Mouse (Mus musculus): ENCODE results near the gene Mtmr4.
A peak's percentile ranks its signal among the peaks of the same experiment; 100 is the strongest.

Gene Mtmr4

GRCm38 (mm10) chr11:87615551-87615950, 23.6 kb downstream of the Mtmr4 start:
- no peak for DNase-seq (ENCODE audit: low spot score in 2 of 2)

GRCm38 (mm10) chr11:87615952-87616351, 24.0 kb downstream of the Mtmr4 start:
- DNase-seq (ENCODE audit: low spot score in 2 of 2) = no peak

- no peak for DNase-seq (ENCODE audit: low spot score in 2 of 2)
Observed at GRCm38 (mm10) chr11:87616790-87617474, 25.0 kb downstream of the Mtmr4 start, which contains the start of gene Hsf5. TSS of gene Hsf5 (plus strand) at chr11:87617164.

- no peak for DNase-seq (ENCODE audit: low spot score in 2 of 2)
Observed at GRCm38 (mm10) chr11:87617606-87618005, 25.6 kb downstream of the Mtmr4 start.

GRCm38 (mm10) chr11:87623160-87623559, 31.2 kb downstream of the Mtmr4 start:
- no peak for DNase-seq (ENCODE audit: low spot score in 2 of 2)

- DNase-seq (ENCODE audit: low spot score in 2 of 2) = peak in 1 of 2 experiments; percentile 36
Observed at GRCm38 (mm10) chr11:87629859-87630258, 37.9 kb downstream of the Mtmr4 start.

- DNase-seq (ENCODE audit: low spot score in 2 of 2) = no peak
Observed at GRCm38 (mm10) chr11:87638793-87639192, 46.8 kb downstream of the Mtmr4 start.

GRCm38 (mm10) chr11:87639206-87639605, 47.2 kb downstream of the Mtmr4 start:
- DNase-seq (ENCODE audit: low spot score in 2 of 2) = peak in 1 of 2 experiments; percentile 29

GRCm38 (mm10) chr11:87642865-87643264, 50.9 kb downstream of the Mtmr4 start:
- DNase-seq (ENCODE audit: low spot score in 2 of 2) = no peak

- DNase-seq (ENCODE audit: low spot score in 2 of 2) = no peak
Observed at GRCm38 (mm10) chr11:87654693-87655092, 62.7 kb downstream of the Mtmr4 start.

- no peak for DNase-seq (ENCODE audit: low spot score in 2 of 2)
Observed at GRCm38 (mm10) chr11:87659216-87659615, 67.3 kb downstream of the Mtmr4 start.

- DNase-seq (ENCODE audit: low spot score in 2 of 2) = peak; percentile 70 to 83
Observed at GRCm38 (mm10) chr11:87662407-87662806, 70.4 kb downstream of the Mtmr4 start, which contains the start of gene Rnf43. TSS of gene Rnf43 (plus strand) at chr11:87662722.

GRCm38 (mm10) chr11:87662822-87663221, 70.9 kb downstream of the Mtmr4 start:
- DNase-seq (ENCODE audit: low spot score in 2 of 2) = no peak

- DNase-seq (ENCODE audit: low spot score in 2 of 2) = no peak
Observed at GRCm38 (mm10) chr11:87663948-87664347, 72.0 kb downstream of the Mtmr4 start.

GRCm38 (mm10) chr11:87664521-87664920, 72.6 kb downstream of the Mtmr4 start:
- DNase-seq (ENCODE audit: low spot score in 2 of 2) = no peak

- DNase-seq (ENCODE audit: low spot score in 2 of 2) = no peak
Observed at GRCm38 (mm10) chr11:87665224-87665623, 73.3 kb downstream of the Mtmr4 start.

GRCm38 (mm10) chr11:87665658-87666057, 73.7 kb downstream of the Mtmr4 start:
- DNase-seq (ENCODE audit: low spot score in 2 of 2) = no peak

All from cerebellum, postnatal 4 days (tissue).